Mouse (Mus musculus) heart, postnatal 10 days (tissue): ENCODE data around the gene Reck. TPM values are rescaled to one million over a fixed set of nuclear protein-coding genes. Genes with fewer than 3 reads are reported as not detected.
A peak's percentile ranks its signal among the peaks of the same experiment; 100 is the strongest.

Experiments used
- DNase-seq, 2 experiments: peaks; one replicate each; pipeline ENCODE4 v3.0.0; 2021
- intact Hi-C: fragments of 180-260 bp; cut with DNase I; formaldehyde crosslinking; loops from one replicate; pipeline ENCODE4 v1.15.1; 2025
- total RNA-seq, 2 experiments: library from RNA; stranded (reverse); gene quantifications; 2 replicates each; pipeline ENCODE4 v1.2.3; 2021

The Reck gene
- total RNA-seq, result 10 to 100 TPM; 12.3 to 12.8 TPM

DNA sequence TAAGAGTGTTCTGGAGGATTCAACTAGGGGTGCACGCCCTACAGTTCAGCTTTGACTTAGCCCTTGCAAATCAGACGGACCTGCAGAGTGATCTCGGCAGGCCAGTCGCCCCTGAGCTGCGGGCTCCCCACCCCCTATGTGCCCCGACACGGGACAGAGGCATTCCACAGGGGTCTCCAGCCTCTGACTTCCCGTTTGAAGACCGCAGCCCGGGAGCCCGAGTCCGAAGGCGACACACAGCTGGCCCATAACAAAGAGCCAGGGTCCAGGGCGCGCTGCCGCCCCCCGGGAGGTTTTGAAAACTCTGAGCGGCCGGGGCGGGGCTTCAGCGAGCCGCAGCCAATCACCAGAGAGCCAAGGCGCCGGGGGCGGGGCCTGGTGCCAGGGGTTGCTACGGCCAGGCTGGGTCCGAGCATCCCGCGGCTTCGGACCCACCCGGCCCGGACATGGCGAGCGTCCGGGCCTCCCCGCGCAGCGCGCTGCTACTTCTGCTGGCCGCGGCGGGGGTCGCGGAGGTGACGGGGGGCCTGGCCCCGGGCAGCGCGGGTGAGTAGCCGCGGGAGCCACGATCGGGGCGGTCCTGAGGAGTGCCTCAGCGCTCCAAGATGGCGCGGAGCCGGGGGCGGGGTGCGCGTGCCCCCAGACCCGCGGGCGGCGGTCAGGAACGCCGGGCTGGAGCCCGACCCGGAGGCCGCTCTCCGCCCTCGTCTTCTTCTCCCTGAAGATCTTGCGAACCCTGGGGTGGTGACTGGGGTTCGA is at the start of gene Reck:
Reck (plus strand) TSS at position 371 of the 759 bp plus-strand sequence.
- peak; percentile 90 to 91 for DNase-seq
- intact Hi-C loops, result no loop called here

DNA sequence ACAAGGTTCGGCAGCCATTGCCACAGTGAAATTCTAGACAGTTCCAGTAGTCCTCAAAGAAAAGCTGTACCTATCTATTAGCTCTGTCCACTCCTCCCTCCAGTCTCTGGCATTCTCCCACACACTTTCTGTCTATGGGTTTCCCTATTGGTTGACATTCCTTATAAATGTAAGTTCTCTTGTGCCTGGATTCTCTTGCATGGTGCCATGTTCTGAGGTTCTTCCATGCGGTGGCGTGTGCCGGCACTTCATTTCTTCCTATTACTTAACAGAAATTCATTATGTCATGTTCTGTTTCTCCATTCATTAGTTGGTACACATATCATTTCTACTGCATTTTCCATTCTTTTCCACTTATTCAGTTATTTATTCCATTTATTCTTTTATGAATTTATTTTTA is 46.5 kb upstream of the Reck start:
- intact Hi-C loops, result no loop called here

DNA sequence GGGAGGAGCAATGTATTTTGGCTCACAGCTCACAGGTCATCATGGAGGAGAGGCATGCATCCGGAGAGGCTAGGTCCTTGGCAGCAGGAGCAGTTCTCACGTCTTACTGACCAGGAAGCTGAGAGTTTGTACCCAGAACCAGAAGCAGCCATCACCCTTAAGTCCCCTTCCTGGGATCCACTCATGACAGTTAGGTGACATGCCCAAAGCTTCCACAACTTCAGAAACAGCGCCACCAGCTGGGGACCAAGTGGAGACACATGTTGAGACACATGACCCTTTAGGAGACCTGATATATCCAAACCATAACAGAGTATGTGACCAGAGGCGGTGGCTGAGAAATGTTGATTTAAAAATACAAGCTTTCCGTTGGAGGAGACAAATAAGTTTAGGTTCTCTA is 43.3 kb upstream of the Reck start:
- DNase-seq, result no peak

More for the DNA sequence above, 46.5 kb upstream of the Reck start:
- no peak for DNase-seq

DNA sequence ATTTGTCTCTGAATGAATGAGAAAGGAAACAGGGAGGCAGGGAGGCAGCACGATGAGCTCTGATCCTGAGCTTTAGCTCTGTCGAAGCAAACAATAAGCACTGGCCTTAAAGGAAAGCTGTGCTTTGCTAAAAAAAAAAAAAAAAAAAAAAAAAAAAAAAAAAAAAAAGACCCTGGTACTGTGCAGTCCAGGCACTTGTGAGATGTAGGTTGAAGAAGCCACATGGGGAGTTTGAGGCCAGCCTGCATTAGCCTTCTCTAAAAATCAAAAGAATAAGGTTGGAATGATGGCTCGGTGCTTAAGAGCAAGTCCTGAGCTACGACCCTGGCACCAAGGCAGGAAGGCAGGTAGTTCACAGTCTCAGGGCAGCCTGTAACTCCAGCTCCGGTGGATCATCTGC is 41.6 kb upstream of the Reck start:
- DNase-seq, result no peak
- intact Hi-C loops, result no loop called here

More for the DNA sequence above, 43.3 kb upstream of the Reck start:
- intact Hi-C loops, result no loop called here

DNA sequence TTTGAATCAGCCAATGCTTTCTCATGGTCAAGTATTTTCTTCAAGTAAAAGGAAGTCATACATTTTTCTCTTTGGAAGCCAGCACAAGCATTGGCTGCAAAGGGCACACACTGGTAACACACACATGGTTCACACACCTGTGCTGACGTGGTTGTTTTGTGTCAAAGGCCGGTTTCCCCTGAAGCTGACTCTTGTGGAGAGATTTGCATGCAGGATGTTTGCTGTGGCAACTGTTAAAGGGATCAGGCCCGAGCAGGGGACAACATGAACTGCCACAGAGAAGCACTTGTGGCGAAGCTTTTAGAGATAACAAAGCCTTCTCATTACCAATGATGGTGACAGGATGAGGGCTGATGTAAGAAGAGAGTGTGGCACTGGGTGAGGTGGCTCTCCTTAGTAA is 40.6 kb upstream of the Reck start:
- no peak for DNase-seq
- intact Hi-C loops, result no loop called here

DNA sequence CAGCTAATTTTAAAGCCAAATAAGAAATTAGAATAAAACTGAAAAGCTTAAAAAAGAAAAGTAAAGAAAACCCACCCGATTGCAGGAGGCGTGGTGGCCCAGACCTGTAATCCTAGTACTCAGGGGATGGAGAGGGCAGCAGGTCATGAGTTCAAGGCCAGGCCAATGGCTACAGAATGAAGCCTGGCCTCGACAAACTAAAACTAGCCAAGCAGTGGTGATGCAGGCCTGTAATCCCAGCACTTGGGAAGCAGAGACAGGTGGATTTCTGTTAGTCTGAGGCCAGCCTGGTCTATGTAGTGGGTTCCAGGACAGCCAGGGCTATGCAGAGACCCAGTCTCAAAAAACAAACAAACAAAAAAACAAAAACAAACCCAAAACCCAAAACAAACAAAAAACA is 37.0 kb upstream of the Reck start:
- intact Hi-C loops, result no loop called here
- DNase-seq, result no peak

DNA sequence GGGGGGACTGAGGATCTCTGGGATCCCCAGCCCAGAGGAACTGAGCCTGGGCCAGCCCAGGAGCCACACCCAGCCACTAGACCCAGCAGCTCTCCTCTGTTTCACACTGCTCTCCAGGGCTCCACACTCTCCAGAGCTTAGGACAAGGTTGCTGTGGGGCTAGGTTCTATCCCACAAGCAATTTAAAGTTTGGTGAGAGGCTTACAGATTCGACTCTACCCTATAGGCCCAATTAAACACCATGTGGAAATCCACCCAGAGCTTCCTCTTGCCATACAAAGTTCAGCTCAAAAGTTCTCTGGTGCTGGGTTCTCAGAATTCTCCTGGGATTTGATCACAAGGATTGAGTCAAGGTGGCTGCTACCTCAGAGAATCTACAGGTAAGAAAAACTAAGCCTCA is 35.2 kb upstream of the Reck start, which contains the start of gene Olfr157:
Olfr157 (minus strand) TSS at position 101 of the 400 bp plus-strand sequence.
- intact Hi-C loops, result no loop called here
- DNase-seq, result no peak

DNA sequence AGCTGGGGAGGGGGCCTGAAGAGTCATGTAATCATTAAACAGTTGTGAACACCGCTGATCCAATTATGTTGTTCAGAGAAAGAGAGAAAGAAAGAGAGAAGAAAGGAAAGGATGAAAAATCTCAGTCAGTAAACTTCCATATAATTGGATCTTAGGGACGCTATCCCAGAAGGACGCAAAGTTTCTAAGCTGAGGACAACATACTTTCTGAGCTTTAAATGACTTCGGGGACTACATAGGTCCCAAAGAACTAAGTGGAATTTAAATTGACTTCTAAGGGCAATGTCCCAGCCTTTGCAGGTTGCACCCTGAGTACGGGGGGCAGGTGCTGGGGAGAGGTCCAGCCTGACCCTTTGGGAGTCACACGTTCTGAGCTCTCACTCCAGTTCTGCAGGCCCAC is 24.1 kb upstream of the Reck start, which contains the start of gene Olfr155:
Olfr155 (plus strand) TSS at position 301 of the 400 bp plus-strand sequence.
- intact Hi-C loops, result no loop called here
- DNase-seq, result no peak

DNA sequence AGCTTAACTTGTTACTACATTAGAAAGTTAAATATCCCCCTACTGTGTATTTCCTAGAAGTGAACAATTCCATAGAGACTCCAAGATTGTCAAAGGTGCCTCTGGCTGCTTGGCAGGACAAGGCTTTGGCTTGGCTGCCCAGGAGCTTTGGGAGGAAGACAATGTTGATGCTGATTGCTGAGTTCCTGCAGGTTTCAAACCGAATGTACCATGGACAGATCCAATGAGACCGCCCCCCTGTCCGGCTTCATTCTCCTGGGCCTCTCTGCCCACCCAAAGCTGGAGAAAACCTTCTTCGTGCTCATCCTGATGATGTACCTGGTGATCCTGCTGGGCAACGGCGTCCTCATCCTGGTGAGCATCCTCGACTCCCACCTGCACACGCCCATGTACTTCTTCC is 21.2 kb upstream of the Reck start:
- intact Hi-C loops, result no loop called here
- DNase-seq, result no peak

DNA sequence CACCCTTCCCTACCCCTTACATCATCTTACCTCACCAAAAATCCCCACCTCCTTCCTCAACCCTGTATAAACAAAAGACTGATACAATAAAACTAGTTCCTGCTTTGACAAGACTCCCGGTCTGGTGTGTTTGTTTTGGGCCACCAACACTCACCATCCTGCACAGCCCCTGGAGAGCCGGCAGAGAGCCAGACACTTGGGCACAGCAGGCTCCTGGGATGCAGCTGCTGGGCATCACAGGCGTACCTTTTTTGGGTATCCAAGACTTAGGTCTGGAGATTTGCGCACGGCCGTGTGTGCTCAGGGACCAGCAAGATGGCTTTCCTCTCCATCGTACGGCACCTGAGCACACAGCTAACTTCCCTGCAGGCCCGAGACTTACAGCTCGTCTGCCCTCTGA is 15.4 kb upstream of the Reck start:
- intact Hi-C loops, result loop anchor here (10.0 kb wide), 1 partner anchor 235 kb away; no protein-coding TSS in a partner anchor

DNA sequence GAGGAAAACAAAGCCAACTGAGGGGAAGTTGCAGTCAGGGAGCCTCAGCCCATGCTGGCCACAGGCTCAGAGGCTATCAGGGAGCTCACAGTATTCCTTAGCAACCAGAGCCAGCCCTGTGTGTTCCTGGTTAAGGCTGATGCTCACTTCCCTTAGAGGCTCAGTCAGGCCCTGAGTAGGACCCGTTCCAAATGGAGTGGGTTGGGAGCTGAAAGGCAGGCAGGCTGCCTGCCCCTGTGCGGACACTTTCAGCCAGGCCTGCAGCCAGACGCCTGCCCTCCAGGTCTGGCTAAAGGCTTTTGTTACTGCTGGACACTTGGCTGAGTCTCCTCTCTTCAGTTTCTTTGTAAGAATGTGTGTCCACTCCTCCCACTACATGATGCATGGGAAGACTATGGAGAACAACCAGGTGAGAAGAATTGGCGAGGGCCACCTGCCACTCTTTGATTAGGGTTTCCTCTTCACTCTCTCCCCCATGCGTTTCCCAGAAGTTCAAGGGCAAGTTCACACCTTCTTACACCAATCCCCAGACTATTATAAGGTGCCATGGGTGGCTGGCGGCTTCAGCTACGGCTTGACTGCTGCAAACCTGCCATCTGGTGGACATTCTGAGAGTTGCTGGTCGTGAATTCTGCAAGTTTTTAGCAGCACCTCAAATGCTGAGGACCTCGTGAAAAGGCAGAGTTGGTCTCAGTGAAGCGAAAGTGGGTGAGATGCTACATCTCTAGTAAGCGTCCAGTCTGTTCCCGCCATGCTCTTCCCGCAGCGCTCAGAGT is 14.4 kb upstream of the Reck start:
- DNase-seq, result peak; percentile 71 to 82
- intact Hi-C loops, result loop anchor here (1.0 to 10.0 kb wide), 4 partner anchors 37 to 236 kb away; no protein-coding TSS in a partner anchor

More for the DNA sequence above, 15.4 kb upstream of the Reck start:
- DNase-seq, result no peak

DNA sequence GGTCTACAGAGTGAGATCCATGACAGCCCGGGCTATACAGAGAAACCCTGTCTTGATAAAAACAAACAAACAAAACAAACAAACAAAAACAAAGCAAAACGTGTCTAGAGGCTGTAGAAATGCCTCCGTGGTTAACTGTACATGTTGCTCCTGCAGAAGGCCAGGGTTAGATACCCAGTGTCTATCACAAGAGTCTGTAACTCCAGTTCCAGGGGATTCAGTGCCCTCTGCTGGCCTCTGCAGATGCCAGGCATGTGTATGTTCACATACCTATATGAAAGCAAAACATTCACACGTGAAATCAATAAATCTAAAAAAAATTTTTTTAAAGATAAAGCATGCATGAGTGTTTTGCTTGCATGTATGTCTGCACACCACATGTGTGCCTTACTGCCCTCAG is 12.0 kb upstream of the Reck start:
- DNase-seq, result no peak
- intact Hi-C loops, result loop anchor here (10.0 kb wide), 1 partner anchor 238 kb away; no protein-coding TSS in a partner anchor

DNA sequence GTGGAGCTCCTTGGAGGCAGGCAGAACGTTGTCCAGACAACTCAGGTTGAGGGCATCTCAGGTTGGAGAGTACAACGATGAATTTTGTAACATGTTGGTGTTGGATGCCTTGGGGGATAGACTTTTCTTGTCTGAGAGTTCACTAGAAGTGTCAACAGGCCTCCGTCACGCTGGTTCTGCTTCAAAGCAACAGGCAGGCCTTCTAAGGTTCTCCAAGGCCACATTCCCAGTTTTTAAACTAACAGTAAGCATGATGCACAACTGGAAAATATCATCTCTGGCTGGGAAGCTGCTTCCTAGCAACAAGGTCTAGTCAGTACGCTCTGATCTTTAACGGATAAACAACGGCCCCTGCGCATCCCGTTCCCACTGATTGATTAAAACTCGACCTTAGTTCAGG is 5.5 kb upstream of the Reck start:
- intact Hi-C loops, result loop anchor here (10.0 kb wide), 1 partner anchor 245 kb away; no protein-coding TSS in a partner anchor
- DNase-seq, result no peak

DNA sequence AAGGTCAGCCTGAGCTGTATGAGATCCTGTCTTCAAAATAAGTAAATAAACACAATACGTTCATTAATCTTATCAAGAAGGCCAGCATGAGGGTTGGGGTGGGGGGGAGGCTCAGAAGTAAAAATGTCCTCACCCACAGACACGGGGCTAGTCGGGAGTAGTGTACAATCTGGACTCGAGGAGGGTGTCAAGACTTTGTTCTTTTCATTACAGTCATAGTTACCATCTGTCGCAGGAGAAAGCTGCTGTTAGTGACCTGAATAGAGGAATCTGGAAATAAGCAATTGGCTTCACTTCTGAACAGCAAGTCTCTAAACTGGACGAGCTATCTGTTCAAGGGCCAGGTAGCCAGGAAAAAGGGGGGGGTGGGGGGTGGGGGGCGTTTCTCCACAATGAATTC is 829 bp upstream of the Reck start:
- intact Hi-C loops, result no loop called here
- no peak for DNase-seq

DNA sequence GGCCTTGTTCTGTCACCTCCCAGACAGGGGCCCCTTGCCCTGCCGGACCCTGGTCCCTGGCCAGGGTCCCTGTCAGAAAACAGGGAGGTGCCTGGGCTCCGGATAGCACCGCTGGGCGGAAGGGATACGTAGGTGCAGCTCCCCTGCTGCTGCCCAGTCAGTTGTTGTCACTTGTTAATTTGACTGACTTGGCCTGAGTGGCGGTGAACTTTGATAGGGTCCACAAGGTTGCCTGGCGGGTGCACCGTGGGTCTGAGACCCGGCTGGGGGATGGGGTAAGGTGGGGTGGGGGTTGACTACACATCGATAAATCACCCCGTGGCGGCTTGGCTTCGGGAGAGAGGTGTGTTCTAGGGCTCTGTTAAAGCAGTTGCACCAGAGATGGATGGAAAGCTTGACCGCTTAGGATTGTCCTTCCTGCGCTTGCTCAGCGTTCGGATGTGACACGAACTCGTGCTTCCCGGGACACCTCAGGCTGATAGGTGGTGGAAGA is 635 bp downstream of the Reck start:
- peak; percentile 27 to 41 for DNase-seq
- intact Hi-C loops, result no loop called here

DNA sequence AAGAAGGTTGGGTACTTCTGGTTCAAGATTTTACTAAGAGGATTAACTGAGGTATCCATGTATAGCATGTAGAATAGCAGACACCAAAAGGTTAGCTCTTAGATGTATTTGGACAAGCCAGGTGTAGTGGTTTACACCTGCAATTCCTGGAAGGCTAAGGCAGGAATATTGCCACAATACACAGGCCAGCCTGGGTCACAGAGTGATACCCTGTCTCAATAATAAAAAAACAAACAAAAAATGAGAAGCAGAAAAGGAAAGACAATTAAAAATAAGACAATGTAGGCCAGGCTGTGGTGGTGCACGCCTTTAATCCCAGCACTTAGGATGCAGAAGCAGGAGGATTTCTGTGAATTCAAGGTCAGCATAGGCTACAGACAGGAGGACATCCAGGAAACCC is 1.9 kb downstream of the Reck start:
- intact Hi-C loops, result no loop called here
- no peak for DNase-seq

DNA sequence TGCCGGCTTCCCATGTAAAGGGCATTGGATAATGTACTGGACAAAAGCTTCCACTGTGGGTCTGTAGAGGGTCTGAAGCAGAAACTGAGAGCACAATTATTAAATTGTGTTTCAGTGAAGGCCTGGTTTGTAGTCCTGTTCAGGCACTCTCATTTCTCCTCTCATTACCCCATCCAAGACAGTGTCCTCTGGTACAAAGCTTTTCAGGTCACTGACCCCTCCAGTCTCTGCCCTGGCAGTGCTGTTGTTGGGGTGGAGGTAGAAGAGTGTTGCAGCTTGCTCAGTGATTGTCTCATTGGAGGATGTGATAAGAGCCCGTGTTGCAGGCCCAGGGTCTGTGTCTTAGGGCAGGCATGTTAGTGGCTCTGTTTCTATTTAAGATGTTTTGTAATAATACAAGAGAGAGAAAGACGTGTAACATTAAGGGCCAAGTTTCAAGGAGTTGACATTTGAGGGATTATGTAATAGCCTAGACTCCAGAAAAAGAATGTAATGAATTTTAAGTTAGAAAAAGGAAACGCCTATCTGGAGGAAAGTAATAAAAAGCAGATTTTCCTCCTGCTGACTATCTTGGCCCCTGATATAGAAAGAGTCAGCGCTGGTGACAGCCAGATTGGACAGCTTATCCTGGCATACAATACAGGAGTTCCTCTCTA is 2.9 kb downstream of the Reck start:
- intact Hi-C loops, result no loop called here
- peak; percentile 20 to 24 for DNase-seq

DNA sequence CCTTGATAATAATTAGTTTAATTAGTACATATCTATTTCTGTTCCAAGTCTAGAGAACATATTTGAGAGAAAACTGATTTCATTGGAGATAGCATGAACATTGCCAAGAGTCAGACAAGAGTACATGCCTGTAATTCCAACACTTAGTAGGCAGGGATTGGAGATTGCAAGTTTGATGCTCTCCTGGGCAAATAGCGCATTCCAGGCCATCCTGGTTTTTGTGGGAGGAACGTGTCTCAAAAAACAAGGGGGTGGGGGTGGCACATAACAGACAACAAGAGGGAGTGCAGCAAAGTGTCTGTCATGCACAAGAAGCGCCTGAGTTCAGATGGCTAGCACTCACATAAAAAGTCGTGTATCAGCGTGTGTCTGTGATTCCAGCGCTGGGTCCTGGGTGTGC is 4.2 kb downstream of the Reck start:
- DNase-seq, result no peak
- intact Hi-C loops, result no loop called here

DNA sequence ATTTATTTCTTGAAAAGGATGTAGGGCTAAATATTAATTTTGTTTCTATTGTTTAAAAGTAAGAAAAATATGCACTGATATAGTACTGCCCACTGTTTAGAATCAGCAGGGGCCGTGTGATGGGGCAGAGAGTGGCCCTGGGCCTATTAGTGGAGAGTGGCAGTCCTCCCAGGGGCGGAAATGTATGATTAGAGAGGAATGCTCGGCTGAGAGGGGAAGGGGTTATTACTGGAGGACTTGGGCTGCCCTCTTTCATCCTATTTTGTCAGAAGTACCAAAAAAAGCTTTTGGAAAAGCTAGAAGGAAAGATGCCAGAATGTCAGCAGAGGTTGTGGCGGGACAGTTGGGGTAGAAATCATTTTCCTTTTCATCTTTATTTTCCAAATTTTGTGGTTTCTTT is 8.9 kb downstream of the Reck start:
- intact Hi-C loops, result no loop called here
- no peak for DNase-seq

DNA sequence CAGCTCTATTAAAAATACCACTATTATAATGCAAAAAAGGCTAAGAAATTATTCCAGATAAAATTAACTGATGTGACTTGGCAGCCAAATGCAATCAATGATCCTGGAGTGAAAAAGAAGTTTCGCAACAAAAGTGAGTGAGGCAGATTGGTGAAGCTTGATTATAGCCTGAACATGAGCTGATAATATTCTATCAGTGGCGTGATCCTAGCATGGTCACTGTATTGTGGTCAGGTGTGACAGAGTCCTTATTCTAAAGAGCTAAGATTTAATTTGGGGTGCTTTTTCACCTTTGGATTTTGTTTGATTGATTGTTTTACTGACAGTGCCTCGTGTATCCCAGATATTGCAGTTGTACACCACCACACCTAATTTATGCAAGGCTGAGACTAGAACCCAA is 15.9 kb downstream of the Reck start:
- intact Hi-C loops, result no loop called here
- DNase-seq, result no peak

DNA sequence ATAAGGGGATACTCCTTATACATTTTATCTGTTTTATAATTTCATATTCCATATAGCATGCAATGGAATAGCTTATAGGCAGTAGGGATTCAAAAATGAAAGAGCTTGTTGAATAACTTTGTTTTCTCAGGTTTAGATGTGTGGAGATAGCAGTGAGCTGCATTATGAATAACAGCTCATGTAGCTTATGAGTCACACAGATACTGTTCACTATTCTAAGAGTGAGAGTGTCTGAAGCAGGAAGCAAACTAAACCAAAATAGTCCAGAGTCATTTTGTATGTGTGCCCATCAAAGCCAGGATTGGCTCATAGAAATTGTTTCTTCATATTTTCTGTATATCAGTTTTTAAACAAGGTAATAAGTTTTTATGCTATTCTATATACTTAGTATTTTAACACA is 21.9 kb downstream of the Reck start:
- intact Hi-C loops, result no loop called here
- no peak for DNase-seq
